Mouse (Mus musculus): Measurements from ENCODE around the gene Clint1.

DNA sequence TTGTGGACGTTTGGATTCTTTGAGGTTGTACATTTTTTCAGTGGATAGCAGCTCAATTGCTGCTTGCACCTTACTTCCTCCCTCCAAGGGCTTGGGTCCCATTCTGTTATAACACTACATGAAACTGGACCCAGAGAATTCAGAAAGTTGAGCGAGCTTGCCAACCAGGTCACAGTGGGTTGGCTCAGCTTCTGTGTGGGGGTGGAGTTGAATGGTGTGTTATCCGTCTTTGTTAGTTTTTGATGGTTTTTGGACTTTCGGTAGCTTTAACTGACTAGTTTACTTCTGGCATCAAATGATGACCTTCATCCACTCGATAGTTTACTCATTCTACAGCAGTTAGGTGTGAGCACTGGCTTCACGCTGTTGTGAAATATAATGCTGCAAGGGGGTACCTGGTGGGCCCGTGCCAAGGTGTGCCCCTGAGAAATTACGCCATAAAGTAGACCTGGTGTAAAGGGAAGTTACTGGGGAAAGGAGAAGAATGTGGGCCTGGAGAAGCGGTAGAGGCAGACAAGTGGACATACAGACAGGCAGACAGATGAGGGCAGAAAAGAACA, 36.7 kb downstream of the Clint1 start:
- TF ChIP-seq CTCF (IDR thresholded peaks at IDR 0.05; ENCODE audit: borderline replicate concordance, extremely low read depth, insufficient read depth, insufficient read length) (no peak), POLR2A (IDR thresholded peaks at IDR 0.05; ENCODE audit: borderline replicate concordance, extremely low read depth, insufficient read depth, insufficient read length, poor library complexity, severe bottlenecking) (no peak)

All from brain, embryonic 14.5 days (tissue).